Mouse (Mus musculus): ENCODE results near the gene Vps41. TPM values are rescaled to one million over a fixed set of nuclear protein-coding genes. Genes with fewer than 3 reads are reported as not detected.

Gene Vps41
- total RNA-seq, 2 experiments from 2014 or later, result 54.6 to 65.0 TPM

GRCm38 (mm10) chr13:18868825-18869224 lies 151.7 kb downstream of the Vps41 start:
- DNase-seq, result no peak

GRCm38 (mm10) chr13:18875321-18875720 lies 158.2 kb downstream of the Vps41 start:
- no peak for DNase-seq

GRCm38 (mm10) chr13:18892910-18893309 lies 175.8 kb downstream of the Vps41 start:
- no peak for DNase-seq

- no peak for DNase-seq
These were observed 179.7 kb downstream of the Vps41 start for GRCm38 (mm10) chr13:18896789-18897188.

GRCm38 (mm10) chr13:18903623-18904022 lies 186.5 kb downstream of the Vps41 start:
- DNase-seq, result no peak

GRCm38 (mm10) chr13:18914774-18915173 lies 197.7 kb downstream of the Vps41 start:
- DNase-seq, result no peak

Other genes with a start within 250 kb of the Vps41 start
- 1 to 10 TPM; 4.7 to 6.2 TPM for gene Amph, start 230.9 kb downstream of the Vps41 start, total RNA-seq (2021)

All from adrenal gland, postnatal 10 days (tissue).